Mouse (Mus musculus) heart, postnatal 0 days (tissue): ENCODE data around the gene Itpr2. TPM values are rescaled to one million over a fixed set of nuclear protein-coding genes. Genes with fewer than 3 reads are reported as not detected.

Experiments
- ATAC-seq: fragments of 200-750 bp; cut with Nextera tagmentation; 2 replicates; pipeline ENCODE4 v1.8.0; 2017; ENCODE audit warnings: low read depth, moderate number of reproducible peaks, moderate library complexity; ENCODE audit not compliant: insufficient read depth
- DNase-seq: peaks from one replicate; pipeline ENCODE4 v3.0.0-alpha.2; 2016; ENCODE audit warnings: low spot score
- H3K27ac ChIP-seq: fragments of 300-500 bp; sonication (generic); 2 replicates; pipeline ENCODE4 v1.5.1; 2014; ENCODE audit warnings: low read depth, mild to moderate bottlenecking
- H3K27me3 ChIP-seq: fragments of 300-500 bp; sonication (generic); 2 replicates; pipeline ENCODE4 v1.6.1; 2014; ENCODE audit warnings: low read length, mixed read lengths; ENCODE audit not compliant: control insufficient read depth, insufficient read depth
- H3K36me3 ChIP-seq: fragments of 300-500 bp; sonication (generic); replicated peaks from 2 replicates; pipeline ENCODE4 v1.6.1; 2014; ENCODE audit warnings: low read length, mixed read lengths; ENCODE audit not compliant: control insufficient read depth, insufficient read depth
- H3K4me1 ChIP-seq: fragments of 300-500 bp; sonication (generic); 2 replicates; pipeline ENCODE4 v1.6.1; 2014; ENCODE audit warnings: antibody characterized with exemption; ENCODE audit not compliant: control insufficient read depth, insufficient read depth
- H3K4me2 ChIP-seq: fragments of 300-500 bp; sonication (generic); 2 replicates; pipeline ENCODE4 v1.6.1; 2014; ENCODE audit warnings: low read depth, mild to moderate bottlenecking, low read length, moderate library complexity
- H3K4me3 ChIP-seq: fragments of 300-500 bp; sonication (generic); 2 replicates; pipeline ENCODE4 v1.5.1; 2014; ENCODE audit warnings: low read depth, low read length
- H3K9ac ChIP-seq: fragments of 300-500 bp; sonication (generic); replicated peaks from 2 replicates; pipeline ENCODE4 v1.6.1; 2014; ENCODE audit warnings: low read depth, low read length, mixed read lengths
- H3K9me3 ChIP-seq: fragments of 300-500 bp; sonication (generic); replicated peaks from 2 replicates; pipeline ENCODE4 v1.6.1; 2016; ENCODE audit warnings: low read length; ENCODE audit not compliant: control insufficient read depth
- CTCF ChIP-seq: IDR thresholded peaks from 2 replicates; pipeline ENCODE4 v1.5.1; 2016; ENCODE audit warnings: antibody characterized with exemption, control low read depth, low read depth
- EP300 ChIP-seq: IDR thresholded peaks from 2 replicates; pipeline ENCODE4 v1.6.1; 2016; ENCODE audit warnings: antibody characterized with exemption, low read depth
- WGBS: fragments of 180-500 bp; shearing (Covaris S2); extraction: QIAGEN DNeasy Blood & Tissue Kit; methylation state at CpG from one replicate; pipeline ENCODE4 v1.1.7; 2014; 5-methylcytosine and 5-hydroxymethylcytosine counted together
- polyA plus RNA-seq: library from polyadenylated mRNA; unstranded; fragments of >200 nt; fragmentation: Nextera tagmentation; extraction: Ambion mirVana; gene quantifications from 2 replicates; pipeline ENCODE4 v1.2.1, GENCODE M21; 2015
- total RNA-seq: library from RNA; depleted of rRNA; stranded (reverse); fragments of >200 nt; gene quantifications from 2 replicates; pipeline ENCODE4 v1.2.3, GENCODE M21; 2014; ENCODE audit warnings: low replicate concordance

Gene Itpr2
- total and polyA plus RNA-seq, 2 experiments from 2014 or later = 26.5 to 59.5 TPM

DNA sequence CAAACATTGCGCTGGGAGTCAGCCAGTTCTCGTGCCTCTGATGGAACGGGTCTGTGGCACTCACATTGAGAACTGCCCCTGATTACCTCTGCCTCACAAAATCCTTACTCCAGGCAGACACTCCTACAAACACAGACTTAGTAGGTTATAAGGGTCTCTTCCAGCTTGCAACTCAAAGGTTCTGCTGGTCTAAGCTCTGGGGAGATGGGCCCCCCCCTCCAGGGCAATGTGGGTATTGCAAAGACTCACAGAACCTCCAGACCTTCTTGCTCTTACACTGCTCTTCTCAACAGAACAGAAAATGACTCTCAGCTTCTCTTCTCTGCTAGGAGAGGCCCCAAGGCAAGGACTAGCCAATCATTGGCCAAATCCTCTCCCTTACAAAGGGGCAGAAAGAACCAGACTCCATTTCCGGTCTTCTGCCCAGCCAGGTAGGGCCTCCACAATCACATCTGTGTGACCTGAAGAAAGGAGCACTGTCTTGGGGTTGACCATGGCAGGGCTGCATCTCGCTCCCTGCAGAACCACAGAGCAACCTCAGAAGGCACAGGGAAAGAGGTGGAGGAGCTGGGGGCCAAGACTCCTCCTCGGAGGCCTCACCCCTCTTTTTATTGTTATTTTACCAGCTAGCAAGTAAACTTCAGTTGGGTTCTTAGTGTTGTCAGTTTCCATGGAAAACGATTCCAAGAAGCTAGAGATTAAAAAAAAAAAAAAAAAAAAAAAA, 244.9 kb downstream of the Itpr2 start:
- Histone ChIP-seq H3K4me1 (no peaks in the 10 kb centered on the region), H3K4me2 (no peak overlapping the region), H3K27me3 (no peaks in the 10 kb centered on the region), H3K9me3 (peaks cover 5% of the 10 kb centered on the region; the same call in 1 of the 2 replicates), H3K9ac (no peak overlapping the region), H3K36me3 (0 out of 2 replicates have a peak, but pooled peaks cover 5% of the 10 kb centered on the region), H3K4me3 (no peak overlapping the region), H3K27ac (no peak overlapping the region)
- TF ChIP-seq CTCF (peak; percentile 21; the same call in 1 of the 2 replicates), EP300 (no peak)
- ATAC-seq (no peak), DNase-seq (no peak)
- 88% methylated on average over 7 of the region's 7 CpGs for WGBS

DNA sequence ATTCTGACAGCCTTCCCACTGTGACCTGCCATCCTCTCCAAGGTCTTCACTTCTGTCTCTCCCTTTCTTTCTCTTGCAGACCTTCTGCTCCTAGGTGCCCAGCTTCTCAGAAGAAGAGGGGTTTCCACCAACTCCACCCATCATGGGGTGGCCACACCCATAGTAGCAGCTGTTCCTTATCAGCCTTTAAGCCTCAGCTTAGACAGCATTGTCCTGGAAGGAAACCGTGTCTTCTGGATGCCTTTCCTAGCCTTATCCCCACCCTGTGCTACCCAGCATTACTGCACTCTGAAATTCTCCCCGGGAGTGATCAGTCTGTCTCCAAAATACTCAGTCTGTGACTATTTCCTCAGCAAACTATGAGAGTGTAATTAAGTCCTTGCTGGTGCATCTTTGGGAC, 245.6 kb downstream of the Itpr2 start:
- H3K27ac ChIP-seq = 0 out of 2 replicates have a peak overlapping the region, but pooled peaks have one; percentile 16
- H3K4me3 ChIP-seq = no peak overlapping the region
- 0 out of 2 replicates have a peak, but pooled peaks cover 5% of the 10 kb centered on the region for H3K36me3 ChIP-seq
- no peaks in the 10 kb centered on the region for H3K27me3 ChIP-seq
- no peak overlapping the region for H3K4me2 ChIP-seq
- H3K4me1 ChIP-seq = no peaks in the 10 kb centered on the region
- H3K9ac ChIP-seq = no peak overlapping the region
- TF ChIP-seq CTCF (no peak), EP300 (no peak)
- WGBS = 38% methylated on average over 2 of the region's 2 CpGs
- peaks cover 5% of the 10 kb centered on the region; the same call in 1 of the 2 replicates for H3K9me3 ChIP-seq
- peak; percentile 44; the same call in 1 of the 2 replicates for ATAC-seq
- no peak for DNase-seq

GRCm38 (mm10) chr6:146255656-146256055, 246.4 kb downstream of the Itpr2 start:
- Histone ChIP-seq H3K9me3 (peaks cover 5% of the 10 kb centered on the region; the same call in 1 of the 2 replicates), H3K4me1 (no peaks in the 10 kb centered on the region), H3K4me3 (no peak overlapping the region), H3K9ac (no peak overlapping the region), H3K27me3 (no peaks in the 10 kb centered on the region), H3K4me2 (no peak overlapping the region), H3K27ac (no peak overlapping the region), H3K36me3 (0 out of 2 replicates have a peak, but pooled peaks cover 5% of the 10 kb centered on the region)
- ATAC-seq (no peak), DNase-seq (no peak)
- TF ChIP-seq CTCF (no peak), EP300 (no peak)
- WGBS = 93% methylated on average over 6 of the region's 6 CpGs

DNA sequence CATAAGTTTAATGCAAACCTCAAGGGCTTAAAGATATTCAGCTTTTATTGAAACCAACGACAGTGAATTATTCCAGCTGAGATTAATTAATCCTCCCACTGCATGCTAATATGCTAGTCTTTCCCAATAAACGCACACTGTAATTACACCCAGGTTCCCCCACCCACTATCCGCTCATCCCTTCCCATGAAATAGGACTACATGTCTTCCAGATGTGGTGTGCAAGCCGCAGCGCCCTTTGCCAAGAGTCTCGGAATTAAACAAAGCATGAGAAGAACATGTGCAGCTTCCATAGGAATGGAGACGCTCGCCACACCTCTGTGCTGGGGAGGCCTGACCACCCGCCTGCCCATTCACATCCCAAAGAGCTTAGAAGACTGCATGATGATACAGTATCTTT, 247.1 kb downstream of the Itpr2 start:
- Histone ChIP-seq H3K27ac (no peak overlapping the region), H3K9ac (no peak overlapping the region), H3K4me1 (no peaks in the 10 kb centered on the region), H3K36me3 (0 out of 2 replicates have a peak, but pooled peaks cover 5% of the 10 kb centered on the region), H3K4me3 (no peak overlapping the region), H3K27me3 (no peaks in the 10 kb centered on the region), H3K4me2 (no peak overlapping the region), H3K9me3 (peaks cover 5% of the 10 kb centered on the region; the same call in 1 of the 2 replicates)
- ATAC-seq = no peak
- DNase-seq = no peak
- 88% methylated on average over 9 of the region's 9 CpGs for WGBS
- TF ChIP-seq EP300 (no peak), CTCF (no peak)

DNA sequence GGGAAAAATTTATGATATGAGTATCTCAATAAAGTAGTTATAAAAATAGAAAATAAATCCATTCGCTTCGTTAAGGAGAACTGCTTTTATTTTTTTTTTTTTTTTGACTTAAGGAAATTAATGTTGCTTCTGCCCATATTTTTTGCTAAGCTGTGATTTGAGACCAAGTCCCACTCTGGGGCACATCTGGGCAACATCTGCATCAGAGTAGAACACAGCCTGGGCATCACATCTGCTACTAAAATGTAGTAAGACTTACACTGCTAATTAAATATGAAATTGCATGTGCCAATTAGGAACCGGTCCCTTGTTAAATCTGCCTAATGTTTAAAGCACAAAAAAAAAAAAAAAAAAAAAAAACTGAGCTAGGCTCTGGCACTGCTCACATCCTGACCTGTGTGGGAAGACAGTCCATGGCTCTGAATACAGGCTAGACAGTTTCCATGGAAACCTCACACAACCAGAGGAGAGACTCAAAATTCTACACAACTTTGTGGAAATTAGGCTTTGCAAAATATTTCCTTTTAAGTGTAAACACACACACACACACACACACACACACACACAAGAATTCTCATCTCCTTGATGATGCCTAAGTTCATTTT, 247.7 kb downstream of the Itpr2 start:
- 92% methylated on average over 3 of the region's 3 CpGs for WGBS
- ATAC-seq = no peak
- Histone ChIP-seq H3K9me3 (peaks cover 5% of the 10 kb centered on the region; the same call in 1 of the 2 replicates), H3K4me3 (no peak overlapping the region), H3K27ac (no peak overlapping the region), H3K4me2 (no peak overlapping the region), H3K4me1 (0 out of 2 replicates have a peak, but pooled peaks cover under 1% of the 10 kb centered on the region), H3K27me3 (no peaks in the 10 kb centered on the region), H3K9ac (no peak overlapping the region), H3K36me3 (0 out of 2 replicates have a peak, but pooled peaks cover 5% of the 10 kb centered on the region)
- no peak for TF ChIP-seq CTCF
- TF ChIP-seq EP300 = no peak
- no peak for DNase-seq
